Mouse (Mus musculus): ENCODE measurements at regions not wholly inside any gene's neighbourhood (a gene's known extent, or its start where the extent isn't known, plus 50 kb on each side); places are given as distances from the start of the nearest gene placed in this dataset.

- no peaks in the 10 kb centered on the region for H3K36me3 ChIP-seq (replicated peaks; ENCODE audit: insufficient read depth, low read length)
- ATAC-seq (no peak), DNase-seq (no peak)
- H3K9ac ChIP-seq (replicated peaks) = no peak overlapping the region
- no peak for TF ChIP-seq CTCF (IDR thresholded peaks at IDR 0.05; ENCODE audit: low read depth)
- TF ChIP-seq EP300 (IDR thresholded peaks at IDR 0.05; ENCODE audit: low read depth) = no peak
- no peaks in the 10 kb centered on the region for H3K4me1 ChIP-seq (ENCODE audit: insufficient read depth)
- H3K4me2 ChIP-seq (ENCODE audit: low read depth, low read length) = no peak overlapping the region
- no peak overlapping the region for H3K4me3 ChIP-seq (ENCODE audit: low read depth, low read length)
- H3K27me3 ChIP-seq (ENCODE audit: insufficient read depth, low read length) = no peaks in the 10 kb centered on the region
- 62% methylated on average over 6 of the region's 6 CpGs for WGBS (ENCODE audit: insufficient replicate concordance)
- no peaks in the 10 kb centered on the region for H3K9me3 ChIP-seq (ENCODE audit: low read length)
- no peak overlapping the region for H3K27ac ChIP-seq (ENCODE audit: low read depth)
Observed at GRCm38 (mm10) chr14:29904856-29905255, 63.3 kb upstream of the Selenok start.

GRCm38 (mm10) chr14:29909741-29910140, 58.4 kb upstream of the Selenok start:
- H3K4me3 ChIP-seq (ENCODE audit: low read depth, low read length) = no peak overlapping the region
- H3K9me3 ChIP-seq (ENCODE audit: low read length) = no peaks in the 10 kb centered on the region
- H3K27me3 ChIP-seq (ENCODE audit: insufficient read depth, low read length) = no peaks in the 10 kb centered on the region
- DNase-seq (no peak), ATAC-seq (no peak)
- no peak overlapping the region for H3K4me2 ChIP-seq (ENCODE audit: low read depth, low read length)
- TF ChIP-seq CTCF (IDR thresholded peaks at IDR 0.05; ENCODE audit: low read depth) = no peak
- WGBS (ENCODE audit: insufficient replicate concordance) = 18% methylated on average over 8 of the region's 8 CpGs
- H3K36me3 ChIP-seq (replicated peaks; ENCODE audit: insufficient read depth, low read length) = no peaks in the 10 kb centered on the region
- no peak overlapping the region for H3K27ac ChIP-seq (ENCODE audit: low read depth)
- H3K4me1 ChIP-seq (ENCODE audit: insufficient read depth) = no peaks in the 10 kb centered on the region
- H3K9ac ChIP-seq (replicated peaks) = no peak overlapping the region
